Mouse (Mus musculus) bone marrow, adult 2 months (tissue): ENCODE results near the gene Sec23a. TPM values are rescaled to one million over a fixed set of nuclear protein-coding genes. Genes with fewer than 3 reads are reported as not detected.

Experiments
- H3K27ac ChIP-seq: fragments of 200-500 bp; 2 replicates; pipeline ENCODE4 v1.5.1; 2012; ENCODE audit warnings: low read depth, mild to moderate bottlenecking, control low read depth, inconsistent platforms, low read length; ENCODE audit not compliant: control insufficient read depth, poor library complexity, insufficient read depth
- H3K4me1 ChIP-seq: fragments of 200-500 bp; 2 replicates; pipeline ENCODE4 v1.6.1; 2011; ENCODE audit warnings: low read length; ENCODE audit not compliant: control insufficient read depth, insufficient read depth
- H3K4me3 ChIP-seq: fragments of 200-500 bp; replicated peaks from 2 replicates; pipeline ENCODE3; 2011; ENCODE audit warnings: mild to moderate bottlenecking, low read depth, low read length, control low read depth; ENCODE audit not compliant: control insufficient read depth
- CTCF ChIP-seq: fragments of 200-500 bp; IDR thresholded peaks from 2 replicates; pipeline ENCODE4 v1.5.1; 2011; ENCODE audit warnings: low read length, control low read depth; ENCODE audit not compliant: control insufficient read depth, insufficient read depth
- POLR2A ChIP-seq: fragments of 200-500 bp; IDR thresholded peaks from 2 replicates; pipeline ENCODE4 v1.6.1; 2011; ENCODE audit warnings: low read depth, mild to moderate bottlenecking, control low read depth, low read length, borderline replicate concordance; ENCODE audit not compliant: control insufficient read depth
- whole genome bisulfite sequencing: fragments of 180-500 bp; shearing (Covaris S2); methylation state at CpG from one replicate; pipeline ENCODE4 v1.1.7; 2018; 5-methylcytosine and 5-hydroxymethylcytosine counted together
- polyA plus RNA-seq: library from polyadenylated mRNA; stranded (reverse); fragments of >200 nt; gene quantifications from 2 replicates; pipeline ENCODE4 v1.2.4, GENCODE M21; 2011; ENCODE audit warnings: low replicate concordance; ENCODE audit not compliant: missing spikeins, insufficient read depth, insufficient read length

Sec23a gene
- polyA plus RNA-seq, 1 experiment, result 14.7 TPM

- 83% methylated on average over 4 of the region's 4 CpGs for WGBS
- Histone ChIP-seq H3K4me3 (no peak overlapping the region), H3K4me1 (no peaks in the 10 kb centered on the region), H3K27ac (no peak overlapping the region)
- no peak for TF ChIP-seq CTCF
- no peak for TF ChIP-seq POLR2A
Measured at GRCm38 (mm10) chr12:58909826-58910225, 102.0 kb downstream of the Sec23a start.

Other genes with a start within 250 kb of the Sec23a start
- 12.4 and 13.8 TPM in 2 replicates for gene Gemin2, start 1.4 kb upstream of the Sec23a start, polyA plus RNA-seq
- gene Trappc6b, start 49.5 kb upstream of the Sec23a start, polyA plus RNA-seq, result 41.7 and 44.5 TPM in 2 replicates
- 73.7 and 87.0 TPM in 2 replicates for gene Pnn, start 54.9 kb upstream of the Sec23a start, polyA plus RNA-seq
- 23.6 and 44.9 TPM in 2 replicates for gene Mia2, start 83.8 kb upstream of the Sec23a start, polyA plus RNA-seq
- 12.0 and 31.7 TPM in 2 replicates for gene Fbxo33, start 207.7 kb upstream of the Sec23a start, polyA plus RNA-seq